Mouse (Mus musculus): Measurements from ENCODE around the gene Olfr551. TPM values are rescaled to one million over a fixed set of nuclear protein-coding genes. Genes with fewer than 3 reads are reported as not detected.
"Not testable (repeated sequence)": the region's sequence is repeated elsewhere in the genome, so short reads cannot be mapped to it uniquely, and the experiment has no call there.

Olfr551 gene
- total RNA-seq (2021): not detected
- long read RNA-seq, experiment 1: 0 reads
- long read RNA-seq, experiment 2: 0 reads

GRCm38 (mm10) chr7:102591786-102592185, at the start of gene Olfr551:
TSS of gene Olfr551 (minus strand) at chr7:102591886.
- no peak for DNase-seq (ENCODE audit: low spot score in 2 of 2)

- DNase-seq (ENCODE audit: low spot score in 2 of 2): no peak
Observed at GRCm38 (mm10) chr7:102638132-102638531, 46.4 kb upstream of the Olfr551 start, which contains the start of gene Olfr554. TSS of gene Olfr554 (plus strand) at chr7:102638432.

- DNase-seq (ENCODE audit: low spot score in 2 of 2): peak in 1 of 2 experiments; percentile 13
Observed at GRCm38 (mm10) chr7:102636665-102637064, 45.0 kb upstream of the Olfr551 start.

- DNase-seq (ENCODE audit: low spot score in 2 of 2): not testable (repeated sequence)
Observed at GRCm38 (mm10) chr7:102620368-102620767, 28.7 kb upstream of the Olfr551 start.

- DNase-seq (ENCODE audit: low spot score in 2 of 2): no peak
Observed at GRCm38 (mm10) chr7:102619608-102620007, 27.9 kb upstream of the Olfr551 start.

GRCm38 (mm10) chr7:102618118-102618517, 26.4 kb upstream of the Olfr551 start, which contains the start of gene Olfr553:
TSS of gene Olfr553 (minus strand) at chr7:102618218.
- no peak for DNase-seq (ENCODE audit: low spot score in 2 of 2)

GRCm38 (mm10) chr7:102597378-102598031, 5.8 kb upstream of the Olfr551 start, which contains the start of gene Olfr552:
TSS of gene Olfr552 (plus strand) at chr7:102597770.
- DNase-seq (ENCODE audit: low spot score in 2 of 2): no peak

GRCm38 (mm10) chr7:102575998-102576397, 15.7 kb downstream of the Olfr551 start:
- DNase-seq (ENCODE audit: low spot score in 2 of 2): no peak

- DNase-seq (ENCODE audit: low spot score in 2 of 2): no peak
Observed at GRCm38 (mm10) chr7:102573174-102573830, 18.4 kb downstream of the Olfr551 start.

- no peak for DNase-seq (ENCODE audit: low spot score in 2 of 2)
Observed at GRCm38 (mm10) chr7:102571142-102571541, 20.5 kb downstream of the Olfr551 start, which contains the start of gene Olfr550. TSS of gene Olfr550 (plus strand) at chr7:102571442.

GRCm38 (mm10) chr7:102566219-102566618, 25.5 kb downstream of the Olfr551 start:
- DNase-seq (ENCODE audit: low spot score in 2 of 2): no peak

GRCm38 (mm10) chr7:102564999-102565997, 26.4 kb downstream of the Olfr551 start, which contains the start of gene Trim21:
TSS of gene Trim21 (minus strand) at chr7:102565486.
- peak; percentile 46 to 75 for DNase-seq (ENCODE audit: low spot score in 2 of 2)

GRCm38 (mm10) chr7:102553279-102553678, 38.4 kb downstream of the Olfr551 start:
- DNase-seq (ENCODE audit: low spot score in 2 of 2): no peak

- no peak for DNase-seq (ENCODE audit: low spot score in 2 of 2)
Observed at GRCm38 (mm10) chr7:102549570-102549969, 42.1 kb downstream of the Olfr551 start, which contains the start of gene Olfr549. TSS of gene Olfr549 (plus strand) at chr7:102549870.

GRCm38 (mm10) chr7:102541251-102541650, 50.4 kb downstream of the Olfr551 start:
- DNase-seq (ENCODE audit: low spot score in 2 of 2): no peak

GRCm38 (mm10) chr7:102540596-102540995, 51.1 kb downstream of the Olfr551 start, which contains the start of gene Olfr548-ps1:
TSS of gene Olfr548-ps1 (plus strand) at chr7:102540896.
- no peak for DNase-seq (ENCODE audit: low spot score in 2 of 2)

- DNase-seq (ENCODE audit: low spot score in 2 of 2): no peak
Observed at GRCm38 (mm10) chr7:102534449-102534848, 57.2 kb downstream of the Olfr551 start, which contains the start of gene Olfr547. TSS of gene Olfr547 (plus strand) at chr7:102534749.

Data from adrenal gland, postnatal 4 days (tissue).